Mouse (Mus musculus) ES-CJ7 (cell line): ENCODE data around the gene Arfgef2.

Experiments used
- DNase-seq: peaks from one replicate; pipeline ENCODE4 v3.0.0; 2011; ENCODE audit warnings: low read depth, low spot score

Gene Arfgef2

GRCm38 (mm10) chr2:166805250-166806172, at the start of gene Arfgef2:
Arfgef2 (plus strand) TSS chr2:166805588.
- DNase-seq: peak; percentile 94

GRCm38 (mm10) chr2:166757969-166758368, 47.4 kb upstream of the Arfgef2 start:
- DNase-seq: no peak

GRCm38 (mm10) chr2:166764051-166764450, 41.3 kb upstream of the Arfgef2 start:
- no peak for DNase-seq

GRCm38 (mm10) chr2:166767591-166767990, 37.8 kb upstream of the Arfgef2 start:
- DNase-seq: peak; percentile 56

GRCm38 (mm10) chr2:166771396-166771795, 34.0 kb upstream of the Arfgef2 start:
- no peak for DNase-seq

GRCm38 (mm10) chr2:166773587-166773986, 31.8 kb upstream of the Arfgef2 start:
- DNase-seq: no peak

- DNase-seq: no peak
These were observed 31.1 kb upstream of the Arfgef2 start for GRCm38 (mm10) chr2:166774275-166774674.

GRCm38 (mm10) chr2:166775357-166775893, 30.0 kb upstream of the Arfgef2 start:
- peak; percentile 26 for DNase-seq

- DNase-seq: peak; percentile 81
These were observed 29.1 kb upstream of the Arfgef2 start for GRCm38 (mm10) chr2:166776272-166776671.

GRCm38 (mm10) chr2:166779956-166780355, 25.4 kb upstream of the Arfgef2 start:
- no peak for DNase-seq

- peak; percentile 67 for DNase-seq
These were observed 24.3 kb upstream of the Arfgef2 start for GRCm38 (mm10) chr2:166780980-166781578.

- peak; percentile 67 for DNase-seq
These were observed 21.0 kb upstream of the Arfgef2 start for GRCm38 (mm10) chr2:166784376-166784775.

GRCm38 (mm10) chr2:166786353-166787004, 18.9 kb upstream of the Arfgef2 start:
- DNase-seq: peak; percentile 97

GRCm38 (mm10) chr2:166791738-166792137, 13.7 kb upstream of the Arfgef2 start:
- DNase-seq: peak; percentile 65

GRCm38 (mm10) chr2:166792355-166792754, 13.0 kb upstream of the Arfgef2 start, which contains the start of gene Trp53rkb:
Trp53rkb (plus strand) TSS chr2:166792531.
- no peak for DNase-seq

- DNase-seq: peak; percentile 83
These were observed 11.7 kb upstream of the Arfgef2 start for GRCm38 (mm10) chr2:166793542-166794214.

- no peak for DNase-seq
These were observed 5.5 kb upstream of the Arfgef2 start for GRCm38 (mm10) chr2:166799615-166800472.

- no peak for DNase-seq
These were observed 4.9 kb upstream of the Arfgef2 start for GRCm38 (mm10) chr2:166800473-166800857.

GRCm38 (mm10) chr2:166801436-166801835, 4.0 kb upstream of the Arfgef2 start:
- no peak for DNase-seq

GRCm38 (mm10) chr2:166803298-166803697, 2.1 kb upstream of the Arfgef2 start:
- no peak for DNase-seq
